Mouse (Mus musculus) ES-E14 (cell line): Measurements from ENCODE around the gene Tns3.

Experiments
- CHD2 ChIP-seq: IDR thresholded peaks from 2 replicates; pipeline ENCODE4 v1.6.1; 2014; ENCODE audit warnings: mild to moderate bottlenecking, low read depth, low read length, inconsistent platforms
- ZC3H11A ChIP-seq: IDR thresholded peaks from 2 replicates; pipeline ENCODE4 v1.6.1; 2012; ENCODE audit warnings: low read depth, mild to moderate bottlenecking, inconsistent platforms, low read length, borderline replicate concordance
- ZNF384 ChIP-seq: IDR thresholded peaks from 2 replicates; pipeline ENCODE4 v1.6.1; 2012; ENCODE audit warnings: low read depth, low read length, inconsistent platforms

DNA sequence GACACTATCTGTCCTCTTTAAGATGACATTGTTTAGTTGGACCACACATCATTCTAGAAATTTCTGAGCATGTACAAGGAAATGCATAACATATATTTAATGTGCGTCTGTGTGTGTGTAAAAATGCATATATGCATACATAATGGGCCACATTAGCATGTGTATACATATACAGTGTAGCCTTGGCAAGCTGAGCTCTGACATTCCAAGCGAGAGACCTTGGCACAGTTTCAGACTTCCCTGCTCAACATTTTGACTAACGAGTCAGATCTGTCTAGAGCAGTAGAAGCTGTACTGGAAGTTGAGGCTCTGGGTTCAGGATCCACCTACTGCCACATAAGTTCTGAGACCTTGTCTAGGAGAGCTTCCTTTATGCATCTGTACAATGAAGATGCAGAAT lies 17.0 kb upstream of the Tns3 start:
- TF ChIP-seq ZNF384: no peak
- TF ChIP-seq CHD2: no peak
- no peak for TF ChIP-seq ZC3H11A
